Mouse (Mus musculus): ENCODE data around the gene Eef1g.

DNA sequence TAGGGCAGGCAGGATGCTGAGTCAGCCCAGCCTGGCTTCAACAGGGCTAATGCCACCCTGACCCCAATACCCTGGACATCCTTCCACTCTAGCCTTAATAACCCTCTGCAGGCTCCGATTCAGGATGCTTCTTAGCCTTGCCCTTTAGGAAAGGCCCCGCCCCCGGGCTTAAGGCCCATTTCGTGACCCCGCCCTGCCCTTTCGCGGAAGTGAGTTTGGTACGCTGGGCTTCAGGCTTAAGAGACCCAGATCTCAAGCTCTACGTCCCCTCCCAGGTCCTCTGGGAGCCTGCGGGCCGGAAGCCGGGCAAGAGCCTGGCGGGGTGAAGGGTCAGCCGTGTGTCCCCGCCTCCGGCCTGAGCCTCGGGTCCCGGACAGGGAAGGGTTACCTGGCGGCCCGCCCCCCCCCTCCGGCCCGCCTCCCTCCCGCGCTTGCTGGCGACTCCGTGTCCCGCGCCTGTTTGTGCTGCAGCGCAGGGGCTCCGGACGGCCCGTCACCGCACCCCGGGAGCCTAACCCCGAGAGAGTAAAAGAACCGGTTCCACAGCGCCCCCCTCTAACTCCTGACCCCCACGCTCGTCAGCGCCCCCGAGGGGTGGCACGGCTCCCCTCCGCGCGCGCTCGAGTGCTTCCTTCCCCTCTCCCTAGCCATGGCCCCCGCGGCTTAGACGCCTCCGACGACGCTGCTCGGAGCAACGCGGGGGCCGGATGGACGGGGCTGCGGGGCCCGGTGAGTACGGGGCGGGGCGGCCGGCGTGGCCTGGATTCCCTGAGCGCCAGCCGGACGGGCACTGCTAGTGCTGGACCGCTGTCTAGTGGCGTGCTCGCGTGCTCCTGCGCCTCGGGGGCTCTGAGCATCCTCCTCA lies 37.4 kb upstream of the Eef1g start, which contains the start of the genes Rom1 and Eml3:
- TF ChIP-seq CTCF (IDR thresholded peaks at IDR 0.05), result peak; percentile 64
- no peak for TF ChIP-seq EP300 (IDR thresholded peaks at IDR 0.05)

Data from lung, postnatal 0 days (tissue).